Mouse (Mus musculus) erythroblast, embryonic 14.5 days (primary cell): ENCODE measurements at regions not wholly inside any gene's neighbourhood (a gene's known extent, or its start where the extent isn't known, plus 50 kb on each side); places are given as distances from the start of the nearest gene placed in this dataset.

Experiments
- H3K27me3 ChIP-seq: 2 replicates; pipeline ENCODE4 v1.6.1; 2012; ENCODE audit warnings: inconsistent platforms; ENCODE audit not compliant: control insufficient read depth
- H3K36me3 ChIP-seq: 2 replicates; pipeline ENCODE4 v1.6.1; 2012; ENCODE audit warnings: mild to moderate bottlenecking, inconsistent platforms; ENCODE audit not compliant: control insufficient read depth
- H3K4me1 ChIP-seq: 2 replicates; pipeline ENCODE4 v1.6.1; 2012; ENCODE audit warnings: inconsistent platforms; ENCODE audit not compliant: control insufficient read depth
- H3K4me3 ChIP-seq: replicated peaks from 2 replicates; pipeline ENCODE3; 2012; ENCODE audit warnings: moderate library complexity, mild to moderate bottlenecking, inconsistent platforms
- H3K9me3 ChIP-seq: 2 replicates; pipeline ENCODE4 v1.6.1; 2012; ENCODE audit warnings: low read length, inconsistent platforms, mixed read lengths; ENCODE audit not compliant: control insufficient read depth
- GATA1 ChIP-seq: IDR thresholded peaks from 2 replicates; pipeline ENCODE4 v1.6.1; 2012; ENCODE audit warnings: low read length, inconsistent platforms, mixed read lengths
- TAL1 ChIP-seq: IDR thresholded peaks from 3 replicates; pipeline ENCODE4 v1.6.1; 2012; ENCODE audit warnings: low read length, inconsistent platforms, mixed read lengths

DNA sequence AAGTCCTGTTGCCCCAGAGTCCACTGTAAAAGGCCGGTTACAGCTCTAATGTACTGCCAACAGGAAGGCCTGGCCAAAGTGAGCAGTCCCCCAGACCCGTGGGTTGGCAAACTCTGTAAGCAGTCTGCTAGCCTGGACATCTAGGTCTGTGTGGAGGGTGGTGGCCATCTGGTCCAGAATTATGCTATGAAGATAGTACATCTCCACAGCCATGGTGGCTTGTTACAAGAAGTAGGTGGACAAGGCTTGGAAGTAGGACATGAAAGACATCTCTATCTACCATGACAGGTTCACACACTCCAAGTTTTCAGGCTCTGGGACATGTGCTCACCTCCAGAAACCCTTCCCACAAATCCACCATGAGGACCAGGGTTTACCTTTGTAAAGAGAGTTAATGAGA, 79.1 kb upstream of the Mkln1 start:
- TF ChIP-seq TAL1 (no peak), GATA1 (no peak)

DNA sequence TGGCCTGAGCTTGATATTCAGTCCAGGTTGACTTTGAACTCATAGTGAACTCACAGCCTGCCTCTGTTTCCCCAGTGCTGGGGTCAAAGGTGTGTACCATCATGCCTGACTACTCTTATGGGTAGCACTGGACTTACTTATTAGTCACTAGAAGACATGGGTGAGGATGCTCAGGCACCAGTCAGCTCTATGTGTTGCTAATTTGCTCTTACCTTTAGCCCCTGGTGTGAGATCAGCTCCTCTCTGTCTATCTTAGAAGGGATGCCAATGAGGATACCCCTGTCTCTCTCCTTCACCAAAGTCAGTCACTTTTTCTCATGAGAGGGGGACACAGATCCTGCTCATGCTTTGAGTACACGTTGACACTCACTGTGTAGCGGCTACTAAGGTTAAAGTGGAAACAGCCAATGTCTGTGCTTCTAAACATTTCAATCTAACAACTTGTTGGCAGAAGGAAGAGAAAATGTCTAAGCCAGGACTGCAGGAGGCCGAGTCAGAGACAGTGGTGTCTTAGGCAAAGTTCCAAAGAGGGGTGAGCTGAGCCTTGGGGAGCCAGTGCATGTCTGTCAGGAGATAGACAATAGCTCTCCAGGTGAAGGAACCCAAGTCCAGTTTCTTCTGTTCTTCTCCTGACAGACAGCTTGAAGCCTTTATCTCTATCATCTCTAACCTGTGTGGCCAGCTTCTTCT, 78.2 kb upstream of the Mkln1 start:
- TF ChIP-seq GATA1 (no peak), TAL1 (no peak)
- Histone ChIP-seq H3K9me3 (no peaks in the 10 kb centered on the region), H3K27me3 (peaks cover 20% of the 10 kb centered on the region), H3K36me3 (no peaks in the 10 kb centered on the region), H3K4me3 (no peak overlapping the region), H3K4me1 (peaks cover 3% of the 10 kb centered on the region; the same call in 1 of the 2 replicates)

More for the DNA sequence above, 79.1 kb upstream of the Mkln1 start:
- H3K36me3 ChIP-seq, result no peaks in the 10 kb centered on the region
- peaks cover 20% of the 10 kb centered on the region for H3K27me3 ChIP-seq
- peaks cover 3% of the 10 kb centered on the region; the same call in 1 of the 2 replicates for H3K4me1 ChIP-seq
- H3K4me3 ChIP-seq, result no peak overlapping the region
- no peaks in the 10 kb centered on the region for H3K9me3 ChIP-seq

DNA sequence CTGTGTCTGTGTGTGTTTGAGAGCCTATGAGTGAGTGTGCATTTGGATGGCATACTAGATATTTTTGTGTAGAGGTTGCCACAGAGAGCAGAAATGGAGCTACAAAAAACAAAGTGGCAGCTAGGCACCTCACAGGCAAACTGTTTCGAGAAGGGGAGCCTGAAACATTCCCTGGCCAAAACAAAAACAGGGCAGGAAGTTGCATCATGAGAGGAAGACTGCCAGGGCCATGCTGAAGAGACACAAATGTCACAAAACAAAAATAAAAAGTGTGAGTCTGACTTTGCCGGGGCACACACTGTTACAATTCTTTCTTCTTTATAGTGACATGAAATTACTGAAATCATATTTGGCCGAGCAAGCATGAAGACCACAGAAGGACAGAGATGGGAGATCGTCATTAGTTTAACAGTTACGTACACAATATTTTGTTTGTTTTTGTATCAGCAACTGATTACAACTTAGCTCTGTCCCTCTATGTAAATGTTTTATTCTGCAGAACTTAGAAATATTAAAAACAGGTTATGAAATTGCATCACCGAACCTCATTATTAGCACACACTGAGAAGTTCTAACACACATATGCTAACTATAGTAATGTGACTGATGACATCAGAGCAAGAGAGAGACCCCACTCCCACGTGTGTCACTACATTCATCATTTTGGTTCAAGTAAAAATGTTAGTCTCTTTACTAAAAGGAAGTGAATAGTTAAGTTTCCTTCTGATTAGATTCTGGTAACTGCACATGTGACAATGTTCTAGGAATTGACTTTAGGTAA, 77.3 kb upstream of the Mkln1 start:
- peaks cover 20% of the 10 kb centered on the region for H3K27me3 ChIP-seq
- H3K4me3 ChIP-seq, result no peak overlapping the region
- no peaks in the 10 kb centered on the region for H3K9me3 ChIP-seq
- peaks cover 3% of the 10 kb centered on the region; the same call in 1 of the 2 replicates for H3K4me1 ChIP-seq
- no peaks in the 10 kb centered on the region for H3K36me3 ChIP-seq
- TF ChIP-seq GATA1 (no peak), TAL1 (no peak)

DNA sequence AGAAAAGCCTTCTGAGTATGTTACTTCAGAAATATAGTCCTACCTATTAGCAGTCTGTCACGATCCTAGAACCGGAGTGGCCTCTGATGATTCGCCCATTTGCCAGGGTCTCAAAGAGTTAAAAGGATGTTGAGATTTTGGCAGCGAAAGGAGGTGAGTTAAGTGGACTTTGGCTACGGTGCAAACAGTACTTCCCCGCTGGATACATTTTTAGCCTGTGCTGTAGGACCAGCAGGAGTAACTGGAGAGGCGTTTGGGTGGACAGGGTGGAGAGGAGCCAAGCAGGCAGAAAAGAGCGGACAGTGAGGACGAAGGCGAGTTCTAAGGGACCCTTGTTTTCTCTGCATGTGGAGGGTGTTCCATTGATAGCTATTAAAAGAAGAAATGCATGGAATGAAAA, 76.6 kb upstream of the Mkln1 start:
- TF ChIP-seq GATA1 (no peak), TAL1 (no peak)
- Histone ChIP-seq H3K4me3 (no peak overlapping the region), H3K36me3 (no peaks in the 10 kb centered on the region), H3K4me1 (peaks cover 3% of the 10 kb centered on the region; the same call in 1 of the 2 replicates), H3K9me3 (no peaks in the 10 kb centered on the region), H3K27me3 (peaks cover 19% of the 10 kb centered on the region)

DNA sequence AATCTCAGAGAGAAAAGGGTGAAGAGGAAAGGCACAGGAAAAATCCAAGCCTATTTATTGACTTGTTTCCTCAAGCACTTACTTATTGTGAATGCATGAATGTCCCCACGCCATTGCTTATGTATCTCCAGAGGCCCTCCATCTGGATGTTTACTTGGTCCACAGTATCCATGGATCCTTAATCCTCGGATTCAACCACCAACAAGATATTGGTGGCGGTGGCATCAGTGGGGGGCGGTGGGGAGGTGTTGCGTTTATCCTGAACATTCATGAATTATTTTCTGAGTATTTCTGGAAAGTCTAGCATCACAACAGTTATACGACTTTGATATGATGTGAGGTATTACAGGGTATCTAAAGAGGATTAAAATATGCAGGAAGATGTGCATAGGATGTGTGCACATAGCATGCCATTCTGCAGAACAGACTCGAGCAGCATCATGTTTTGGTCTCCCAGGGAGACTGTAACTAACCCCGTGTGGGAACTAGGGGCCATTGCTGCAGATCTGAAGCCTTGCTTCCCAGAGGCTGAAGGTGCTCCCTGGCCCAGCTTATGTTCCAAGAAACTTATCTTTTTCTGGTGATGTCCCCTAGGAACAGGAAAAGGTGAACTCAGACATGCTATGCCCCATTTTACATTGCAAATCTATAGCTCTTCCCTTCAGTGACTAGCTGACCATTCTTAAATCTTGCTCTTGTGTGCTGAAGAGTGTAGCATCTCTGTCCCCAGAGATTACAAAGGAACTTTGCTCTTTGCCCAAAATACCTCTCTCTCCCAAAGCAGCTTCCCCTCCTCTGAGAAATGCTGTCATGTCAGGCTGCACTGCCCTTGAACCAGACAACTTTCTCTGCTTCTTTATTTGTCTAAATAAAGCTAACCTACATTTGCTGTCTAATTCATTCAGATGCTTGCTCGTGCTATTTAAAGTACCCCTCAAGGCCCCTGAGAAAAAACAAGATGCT, 75.0 kb upstream of the Mkln1 start:
- Histone ChIP-seq H3K36me3 (no peaks in the 10 kb centered on the region), H3K9me3 (no peaks in the 10 kb centered on the region), H3K27me3 (peaks cover 3% of the 10 kb centered on the region), H3K4me3 (no peak overlapping the region), H3K4me1 (peaks cover 3% of the 10 kb centered on the region; the same call in 1 of the 2 replicates)
- TF ChIP-seq TAL1, result no peak
- no peak for TF ChIP-seq GATA1

DNA sequence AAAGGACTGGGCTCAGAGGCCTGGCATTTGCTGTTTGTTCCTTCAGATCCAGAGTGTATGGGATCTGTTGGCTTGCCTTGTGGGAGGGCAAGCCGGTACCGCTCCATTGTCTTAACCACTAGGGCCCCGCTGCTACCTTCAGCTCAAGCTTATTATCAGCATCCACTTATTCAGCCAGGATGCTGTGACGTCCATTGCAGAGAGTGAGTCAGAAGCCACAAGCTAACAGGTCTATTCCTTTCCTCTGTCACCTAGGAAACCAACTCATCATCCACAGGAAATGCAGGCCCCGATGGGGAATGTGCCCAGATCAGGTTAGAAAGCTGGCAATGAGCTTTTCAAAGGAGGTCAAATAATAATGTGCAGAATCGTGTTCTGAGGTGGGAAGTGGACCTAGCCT, 73.8 kb upstream of the Mkln1 start:
- Histone ChIP-seq H3K4me1 (no peaks in the 10 kb centered on the region), H3K4me3 (no peak overlapping the region), H3K27me3 (no peaks in the 10 kb centered on the region), H3K9me3 (no peaks in the 10 kb centered on the region), H3K36me3 (no peaks in the 10 kb centered on the region)
- no peak for TF ChIP-seq TAL1
- no peak for TF ChIP-seq GATA1

DNA sequence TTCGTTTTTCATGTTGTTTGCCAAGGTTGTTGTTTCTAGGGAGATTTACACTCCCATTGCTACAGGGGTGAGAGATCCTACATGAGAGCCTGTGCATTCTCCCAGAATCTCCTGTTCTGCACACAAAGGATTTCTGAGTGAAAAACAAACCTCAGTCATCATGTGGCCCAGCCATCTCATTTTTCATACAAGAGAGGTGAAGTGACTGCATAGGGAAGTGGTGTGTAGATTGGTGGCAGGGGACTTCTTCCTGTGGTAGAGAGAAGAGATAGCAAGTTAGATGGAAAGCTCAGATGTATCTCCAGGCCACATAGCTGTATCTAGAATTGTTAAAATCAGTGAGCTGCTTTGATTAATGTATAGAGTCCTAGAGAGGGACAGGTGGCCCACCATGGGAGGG, 72.9 kb upstream of the Mkln1 start:
- H3K36me3 ChIP-seq, result no peaks in the 10 kb centered on the region
- TF ChIP-seq GATA1 (no peak), TAL1 (no peak)
- no peak overlapping the region for H3K4me3 ChIP-seq
- H3K4me1 ChIP-seq, result no peaks in the 10 kb centered on the region
- no peaks in the 10 kb centered on the region for H3K9me3 ChIP-seq
- no peaks in the 10 kb centered on the region for H3K27me3 ChIP-seq

DNA sequence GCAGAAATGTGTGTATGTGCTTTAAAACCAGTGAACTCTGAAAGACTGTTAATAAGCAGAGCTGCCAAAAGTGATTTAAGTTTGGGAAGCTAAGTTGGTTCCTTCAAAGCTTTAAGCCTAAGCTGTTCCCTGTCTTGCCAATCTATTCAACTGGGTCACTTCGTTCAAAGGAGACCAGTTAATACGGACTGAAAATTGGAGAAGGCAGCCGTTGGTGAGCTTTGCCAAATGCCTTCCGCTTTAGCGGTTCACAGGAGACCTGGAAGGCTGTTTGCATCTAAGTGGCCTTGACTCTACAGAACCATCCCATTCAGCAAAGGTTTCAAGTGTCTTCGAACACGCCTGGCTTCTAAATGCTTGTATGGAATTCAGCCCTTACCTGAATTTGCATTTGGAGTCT, 68.2 kb upstream of the Mkln1 start:
- no peaks in the 10 kb centered on the region for H3K36me3 ChIP-seq
- no peak overlapping the region for H3K4me3 ChIP-seq
- no peaks in the 10 kb centered on the region for H3K9me3 ChIP-seq
- TF ChIP-seq GATA1, result no peak
- no peak for TF ChIP-seq TAL1
- H3K4me1 ChIP-seq, result no peaks in the 10 kb centered on the region
- H3K27me3 ChIP-seq, result no peaks in the 10 kb centered on the region
